Mouse (Mus musculus) thymus, adult 2 months (tissue): ENCODE data around the gene 4930404H24Rik. TPM values are rescaled to one million over a fixed set of nuclear protein-coding genes. Genes with fewer than 3 reads are reported as not detected.
"Not testable (repeated sequence)": the region's sequence is repeated elsewhere in the genome, so short reads cannot be mapped to it uniquely, and the experiment has no call there.

Experiments used
- DNase-seq: peaks from one replicate; pipeline ENCODE4 v3.0.0; 2021
- H3K27ac ChIP-seq: fragments of 200-500 bp; 2 replicates; pipeline ENCODE4 v1.5.1; 2012; ENCODE audit warnings: low read length, control low read depth; ENCODE audit not compliant: control insufficient read depth, insufficient read depth
- H3K27me3 ChIP-seq: fragments of 200-500 bp; 2 replicates; pipeline ENCODE4 v1.6.1; 2012; ENCODE audit warnings: mild to moderate bottlenecking, low read length, moderate library complexity, mixed read lengths; ENCODE audit not compliant: control insufficient read depth, insufficient read depth
- H3K36me3 ChIP-seq: fragments of 200-500 bp; 2 replicates; pipeline ENCODE4 v1.6.1; 2012; ENCODE audit warnings: mild to moderate bottlenecking, low read length, moderate library complexity; ENCODE audit not compliant: control insufficient read depth, insufficient read depth
- H3K4me1 ChIP-seq: fragments of 200-500 bp; replicated peaks from 2 replicates; pipeline ENCODE4 v1.6.1; 2012; ENCODE audit warnings: low read length; ENCODE audit not compliant: control insufficient read depth, insufficient read depth
- H3K4me3 ChIP-seq: fragments of 200-500 bp; 2 replicates; pipeline ENCODE4 v1.5.1; 2012; ENCODE audit warnings: mild to moderate bottlenecking, low read length, control low read depth, moderate library complexity; ENCODE audit not compliant: control insufficient read depth, insufficient read depth
- CTCF ChIP-seq: fragments of 200-500 bp; IDR thresholded peaks from 2 replicates; pipeline ENCODE4 v1.5.1; 2012; ENCODE audit warnings: mild to moderate bottlenecking, control low read depth, low read length, moderate library complexity, borderline replicate concordance; ENCODE audit not compliant: control insufficient read depth, poor library complexity, insufficient read depth; ENCODE audit errors: extremely low read depth
- POLR2A ChIP-seq: fragments of 200-500 bp; IDR thresholded peaks from 2 replicates; pipeline ENCODE4 v1.6.1; 2012; ENCODE audit warnings: mild to moderate bottlenecking, low read length, control low read depth, moderate library complexity; ENCODE audit not compliant: control insufficient read depth, poor library complexity, insufficient read depth; ENCODE audit errors: extremely low read depth
- WGBS: fragments of 180-500 bp; shearing (Covaris S2); methylation state at CpG from one replicate; pipeline ENCODE4 v1.1.7; 2018; 5-methylcytosine and 5-hydroxymethylcytosine counted together
- polyA plus RNA-seq: library from polyadenylated mRNA; depleted of rRNA; stranded (reverse); fragments of >200 nt; gene quantifications from 2 replicates; pipeline ENCODE4 v1.2.3, GENCODE M21; 2012

4930404H24Rik gene
- polyA plus RNA-seq, 1 experiment, result not detected

GRCm38 (mm10) chr2:153493781-153494292 lies 1.2 kb downstream of the 4930404H24Rik start:
- Histone ChIP-seq H3K4me1 (peaks cover 44% of the 10 kb centered on the region), H3K27ac (peak overlapping the region; percentile 78), H3K36me3 (no peaks in the 10 kb centered on the region), H3K4me3 (no peak overlapping the region), H3K27me3 (no peaks in the 10 kb centered on the region)
- peak; percentile 68 for DNase-seq
- TF ChIP-seq CTCF (no peak), POLR2A (no peak)
- 10% methylated on average over 6 of the region's 6 CpGs for WGBS

GRCm38 (mm10) chr2:153494293-153494811 lies 1.8 kb downstream of the 4930404H24Rik start:
- DNase-seq, result peak; percentile 48
- H3K36me3 ChIP-seq, result no peaks in the 10 kb centered on the region
- H3K4me1 ChIP-seq, result peaks cover 44% of the 10 kb centered on the region
- 16% methylated on average over 9 of the region's 9 CpGs for WGBS
- H3K4me3 ChIP-seq, result no peak overlapping the region
- H3K27me3 ChIP-seq, result no peaks in the 10 kb centered on the region
- H3K27ac ChIP-seq, result peak overlapping the region; percentile 78
- TF ChIP-seq POLR2A, result no peak
- 0 out of 2 replicates have a peak, but pooled peaks have one; percentile 5 for TF ChIP-seq CTCF

GRCm38 (mm10) chr2:153495391-153495790 lies 2.8 kb downstream of the 4930404H24Rik start:
- 80% methylated on average over 4 of the region's 4 CpGs for WGBS
- H3K4me1 ChIP-seq, result peaks cover 44% of the 10 kb centered on the region
- H3K36me3 ChIP-seq, H3K4me3 ChIP-seq, DNase-seq, H3K27me3 ChIP-seq: not testable (repeated sequence)
- peak overlapping the region; percentile 32; the same call in 1 of the 2 replicates for H3K27ac ChIP-seq

GRCm38 (mm10) chr2:153495818-153496217 lies 3.2 kb downstream of the 4930404H24Rik start:
- no peak overlapping the region for H3K4me3 ChIP-seq
- WGBS, result 8% methylated on average over 4 of the region's 4 CpGs
- H3K4me1 ChIP-seq, result peaks cover 44% of the 10 kb centered on the region
- H3K27ac ChIP-seq, result peak overlapping the region; percentile 32
- TF ChIP-seq CTCF (no peak), POLR2A (no peak)
- H3K27me3 ChIP-seq, result no peaks in the 10 kb centered on the region
- H3K36me3 ChIP-seq, result no peaks in the 10 kb centered on the region
- peak; percentile 57 for DNase-seq

- no peak overlapping the region for H3K4me3 ChIP-seq
- H3K36me3 ChIP-seq, result no peaks in the 10 kb centered on the region
- H3K4me1 ChIP-seq, result peaks cover 44% of the 10 kb centered on the region
- DNase-seq, result no peak
- TF ChIP-seq CTCF (no peak), POLR2A (0 out of 2 replicates have a peak, but pooled peaks have one; percentile 1)
- H3K27ac ChIP-seq, result peak overlapping the region; percentile 30
- H3K27me3 ChIP-seq, result no peaks in the 10 kb centered on the region
- 70% methylated on average over 6 of the region's 6 CpGs for WGBS
Measured at GRCm38 (mm10) chr2:153496301-153496700, 3.7 kb downstream of the 4930404H24Rik start.

GRCm38 (mm10) chr2:153496898-153497297 lies 4.3 kb downstream of the 4930404H24Rik start:
- 96% methylated on average over 13 of the region's 13 CpGs for WGBS
- no peak for DNase-seq
- H3K27ac ChIP-seq, result no peak overlapping the region
- no peak for TF ChIP-seq CTCF
- no peak for TF ChIP-seq POLR2A
- peaks cover 41% of the 10 kb centered on the region for H3K4me1 ChIP-seq
- H3K36me3 ChIP-seq, result no peaks in the 10 kb centered on the region
- H3K4me3 ChIP-seq, result no peak overlapping the region
- H3K27me3 ChIP-seq, result no peaks in the 10 kb centered on the region

- Histone ChIP-seq H3K4me3 (no peak overlapping the region), H3K27me3 (no peaks in the 10 kb centered on the region), H3K36me3 (no peaks in the 10 kb centered on the region), H3K27ac (no peak overlapping the region), H3K4me1 (peaks cover 25% of the 10 kb centered on the region)
- DNase-seq, result no peak
- WGBS, result 83% methylated on average over 4 of the region's 4 CpGs
- TF ChIP-seq POLR2A (no peak), CTCF (no peak)
Measured at GRCm38 (mm10) chr2:153499154-153499553, 6.6 kb downstream of the 4930404H24Rik start.

GRCm38 (mm10) chr2:153506385-153506784 lies 13.8 kb downstream of the 4930404H24Rik start:
- no peak for DNase-seq
- H3K27me3 ChIP-seq, result no peaks in the 10 kb centered on the region
- TF ChIP-seq POLR2A, result no peak
- TF ChIP-seq CTCF, result no peak
- no peaks in the 10 kb centered on the region for H3K36me3 ChIP-seq
- 77% methylated on average over 5 of the region's 5 CpGs for WGBS
- peaks cover 3% of the 10 kb centered on the region for H3K4me1 ChIP-seq
- H3K4me3 ChIP-seq, result no peak overlapping the region
- no peak overlapping the region for H3K27ac ChIP-seq
